Mouse (Mus musculus) heart, postnatal 0 days (tissue): ENCODE measurements around the gene Ypel3.
"Not testable (repeated sequence)": the region's sequence is repeated elsewhere in the genome, so short reads cannot be mapped to it uniquely, and the experiment has no call there.

Experiments
- CTCF ChIP-seq: IDR thresholded peaks from 2 replicates; pipeline ENCODE4 v1.5.1; 2016; ENCODE audit warnings: antibody characterized with exemption, control low read depth, low read depth
- EP300 ChIP-seq: IDR thresholded peaks from 2 replicates; pipeline ENCODE4 v1.6.1; 2016; ENCODE audit warnings: antibody characterized with exemption, low read depth

- TF ChIP-seq CTCF, EP300: not testable (repeated sequence)
These were observed 2.3 kb downstream of the Ypel3 start for GRCm38 (mm10) chr7:126779101-126779500.
